ENCODE assay signal across 43 mouse cellular contexts in the genomic region with DNA sequence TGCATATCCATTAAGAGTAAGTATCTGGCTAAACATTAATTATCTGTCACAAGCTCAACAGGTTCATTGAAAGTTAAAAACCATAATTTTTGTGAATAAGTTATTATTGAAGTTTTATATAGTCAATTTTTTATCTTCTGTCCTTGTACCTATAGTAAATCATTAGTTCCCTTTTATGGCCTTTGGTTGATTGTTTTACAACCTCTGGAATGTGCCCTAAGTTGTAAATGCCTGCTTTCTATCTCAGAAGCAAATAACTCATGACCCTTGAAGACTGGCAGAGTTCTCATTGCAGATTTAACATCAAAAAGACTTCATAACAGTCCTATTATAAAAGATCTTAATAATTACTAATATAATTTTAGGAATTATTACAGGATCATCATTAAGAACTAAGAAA. TPM values are rescaled to one million over a fixed set of nuclear protein-coding genes. Genes with fewer than 3 reads are reported as not detected.
"Had no signal": no experiment of that assay in that cellular context is flagged by ENCODE, and none has a peak within 500 bp of the region (broad histone marks: within the 10 kb centered on the region; RNA-seq: fewer than 3 reads in every experiment).

No protein-coding gene starts in this region.

- DNase-seq: forebrain, postnatal 0 days; gastrocnemius, postnatal 14 days; gastrocnemius, postnatal 36 days; heart, adult 18-20 months; heart, postnatal 14 days; heart, postnatal 36 days; kidney, adult 11 months; kidney, adult 2 months; kidney, adult 9 months; kidney, postnatal 14 days; kidney, postnatal 36 days; layer of hippocampus, adult 9-11 months; layer of hippocampus, postnatal 36 days; left cerebral cortex, postnatal 4 days had no signal

- H3K4me3 ChIP-seq: heart, embryonic 13.5 days; heart, embryonic 15.5 days; hindbrain, embryonic 13.5 days; hindbrain, embryonic 15.5 days; kidney, embryonic 15.5 days; limb, embryonic 13.5 days; limb, embryonic 15.5 days; liver, embryonic 12.5 days had no signal

- ATAC-seq: forebrain, postnatal 0 days; hindbrain, postnatal 0 days; inflammation-experienced regulatory T-cells, adult 6 months; liver, embryonic 12.5 days had no signal

- H3K27ac ChIP-seq: heart, embryonic 13.5 days; heart, embryonic 15.5 days; hindbrain, embryonic 13.5 days; hindbrain, embryonic 15.5 days; hindbrain, postnatal 0 days; kidney, embryonic 15.5 days; kidney, postnatal 0 days; limb, embryonic 13.5 days; limb, embryonic 15.5 days; liver, embryonic 12.5 days; liver, embryonic 14.5 days had no signal

- H3K4me2 ChIP-seq: heart, embryonic 11.5 days; heart, embryonic 13.5 days; heart, embryonic 15.5 days; hindbrain, embryonic 13.5 days; hindbrain, embryonic 15.5 days; kidney, embryonic 15.5 days; limb, embryonic 13.5 days; limb, embryonic 15.5 days; liver, embryonic 12.5 days had no signal

- H3K9me3 ChIP-seq: heart, embryonic 15.5 days; hindbrain, embryonic 13.5 days; hindbrain, embryonic 15.5 days; kidney, embryonic 15.5 days; limb, embryonic 13.5 days; limb, embryonic 15.5 days; liver, embryonic 12.5 days had no signal

- H3K27me3 ChIP-seq: heart, embryonic 13.5 days; heart, embryonic 15.5 days; hindbrain, embryonic 13.5 days; hindbrain, embryonic 15.5 days; kidney, embryonic 15.5 days; limb, embryonic 13.5 days; limb, embryonic 15.5 days; liver, embryonic 12.5 days had no signal

- H3K9ac ChIP-seq: forebrain, postnatal 0 days; heart, embryonic 13.5 days; heart, embryonic 15.5 days; hindbrain, embryonic 13.5 days; hindbrain, embryonic 15.5 days; kidney, embryonic 15.5 days; limb, embryonic 13.5 days; limb, embryonic 15.5 days; liver, embryonic 12.5 days; liver, embryonic 14.5 days had no signal

- H3K4me1 ChIP-seq: heart, embryonic 13.5 days; heart, embryonic 15.5 days; hindbrain, embryonic 13.5 days; hindbrain, embryonic 15.5 days; kidney, embryonic 15.5 days; limb, embryonic 13.5 days; limb, embryonic 15.5 days; liver, embryonic 12.5 days had no signal

- H3K36me3 ChIP-seq: heart, embryonic 13.5 days; heart, embryonic 15.5 days; hindbrain, embryonic 13.5 days; hindbrain, embryonic 15.5 days; kidney, embryonic 15.5 days; limb, embryonic 13.5 days; limb, embryonic 15.5 days; liver, embryonic 12.5 days had no signal

RNA-seq across cellular contexts. Expression of a gene that starts 10.7 kb away (rescaled TPM):
- total RNA-seq: forebrain, postnatal 0 days; gastrocnemius, adult 18-20 months; gastrocnemius, adult 8-10 months; gastrocnemius, postnatal 14 days; gastrocnemius, postnatal 36 days; heart, adult 18-20 months; heart, adult 8-10 months; heart, postnatal 14 days; heart, postnatal 36 days; hematopoietic stem cell, adult 5-6 weeks; hindbrain, postnatal 0 days; left cerebral cortex, adult 18-20 months; left cerebral cortex, adult 8-10 months; left cerebral cortex, postnatal 10 days; left cerebral cortex, postnatal 25 days; left cerebral cortex, postnatal 4 days; liver, adult 2 months had no signal
- polyA plus RNA-seq: forebrain, postnatal 0 days; gonadal fat pad, adult 2 months; heart, embryonic 11.5 days; heart, embryonic 13.5 days; heart, embryonic 15.5 days; heart, postnatal 0 days; hindbrain, embryonic 11.5 days; hindbrain, embryonic 13.5 days; hindbrain, embryonic 15.5 days; hindbrain, postnatal 0 days; inflammation-experienced regulatory T-cells, adult 6 months; kidney, adult 2 months; kidney, embryonic 15.5 days; kidney, postnatal 0 days; limb, embryonic 11.5 days; limb, embryonic 13.5 days; limb, embryonic 15.5 days; liver, adult 2 months; liver, embryonic 12.5 days; liver, embryonic 14.5 days had no signal

RNA-seq across cellular contexts. Expression of a gene that starts 12.5 kb away (rescaled TPM):
- total RNA-seq: forebrain, postnatal 0 days; gastrocnemius, adult 18-20 months; gastrocnemius, adult 8-10 months; gastrocnemius, postnatal 14 days; gastrocnemius, postnatal 36 days; heart, adult 18-20 months; heart, adult 8-10 months; heart, postnatal 14 days; heart, postnatal 36 days; hematopoietic stem cell, adult 5-6 weeks; hindbrain, postnatal 0 days; layer of hippocampus, adult 18-20 months; layer of hippocampus, adult 8-10 months; layer of hippocampus, postnatal 14 days; layer of hippocampus, postnatal 36 days; left cerebral cortex, adult 18-20 months; left cerebral cortex, adult 8-10 months; left cerebral cortex, postnatal 10 days; left cerebral cortex, postnatal 25 days; left cerebral cortex, postnatal 4 days; liver, adult 2 months had no signal
- polyA plus RNA-seq: forebrain, postnatal 0 days; heart, embryonic 11.5 days; heart, embryonic 13.5 days; heart, embryonic 15.5 days; heart, postnatal 0 days; hindbrain, embryonic 11.5 days; hindbrain, embryonic 13.5 days; hindbrain, embryonic 15.5 days; hindbrain, postnatal 0 days; inflammation-experienced regulatory T-cells, adult 6 months; kidney, adult 2 months; kidney, embryonic 15.5 days; kidney, postnatal 0 days; limb, embryonic 11.5 days; limb, embryonic 13.5 days; limb, embryonic 15.5 days; liver, adult 2 months; liver, embryonic 12.5 days; liver, embryonic 14.5 days had no signal

RNA-seq across cellular contexts. Expression of a gene that starts 31.5 kb away (rescaled TPM):
- total RNA-seq: forebrain, postnatal 0 days; gastrocnemius, adult 18-20 months; gastrocnemius, adult 8-10 months; gastrocnemius, postnatal 14 days; gastrocnemius, postnatal 36 days; heart, adult 18-20 months; heart, adult 8-10 months; heart, postnatal 14 days; heart, postnatal 36 days; hematopoietic stem cell, adult 5-6 weeks; hindbrain, postnatal 0 days; layer of hippocampus, adult 18-20 months; layer of hippocampus, adult 8-10 months; layer of hippocampus, postnatal 14 days; layer of hippocampus, postnatal 36 days; left cerebral cortex, adult 18-20 months; left cerebral cortex, adult 8-10 months; left cerebral cortex, postnatal 10 days; left cerebral cortex, postnatal 25 days; left cerebral cortex, postnatal 4 days; liver, adult 2 months had no signal
- polyA plus RNA-seq: forebrain, postnatal 0 days; gonadal fat pad, adult 2 months; heart, embryonic 11.5 days; heart, embryonic 13.5 days; heart, embryonic 15.5 days; heart, postnatal 0 days; hindbrain, embryonic 11.5 days; hindbrain, embryonic 13.5 days; hindbrain, embryonic 15.5 days; hindbrain, postnatal 0 days; kidney, adult 2 months; kidney, embryonic 15.5 days; kidney, postnatal 0 days; limb, embryonic 11.5 days; limb, embryonic 13.5 days; limb, embryonic 15.5 days; liver, adult 2 months; liver, embryonic 12.5 days; liver, embryonic 14.5 days had no signal
